Mouse (Mus musculus) heart, postnatal 14 days (tissue): ENCODE measurements around the gene Smo. TPM values are rescaled to one million over a fixed set of nuclear protein-coding genes. Genes with fewer than 3 reads are reported as not detected.

Experiments used
- total RNA-seq, 2 experiments: library from RNA; stranded (reverse); gene quantifications; 2 replicates each; pipeline ENCODE4 v1.2.3; 2021

Smo gene
- total RNA-seq, 2 experiments from 2014 or later = 16.8 to 17.6 TPM

Other genes starting within 250 kb of the Smo start
- 10 to 100 TPM; 11.9 to 12.3 TPM for gene Kcp, start 227.6 kb upstream of the Smo start, total RNA-seq
- gene Irf5, start 208.9 kb upstream of the Smo start, total RNA-seq = 1 to 10 TPM; 3.0 to 3.2 TPM
- gene Tnpo3, start 125.6 kb upstream of the Smo start, total RNA-seq = 10 to 100 TPM; 37.8 to 43.3 TPM
- gene Tspan33, start 41.3 kb upstream of the Smo start, total RNA-seq = 1 to 10 TPM; 1.3 to 2.4 TPM
- gene Ahcyl2, start 32.5 kb downstream of the Smo start, total RNA-seq = 10 to 100 TPM; 15.0 TPM
- 10 to 100 TPM; 62.5 to 69.9 TPM for gene Strip2, start 181.5 kb downstream of the Smo start, total RNA-seq